Mouse (Mus musculus): ENCODE results near the gene Rras2. TPM values are rescaled to one million over a fixed set of nuclear protein-coding genes. Genes with fewer than 3 reads are reported as not detected.
A peak's percentile ranks its signal among the peaks of the same experiment; 100 is the strongest.

The Rras2 gene
- polyA plus RNA-seq, 1 experiment from 2014 or later: 46.8 TPM

GRCm38 (mm10) chr7:114145841-114146240 lies 28.3 kb upstream of the Rras2 start:
- no peak for ATAC-seq (replicated peaks; ENCODE audit: extremely low read depth, insufficient read depth, low FRiP score)
- Histone ChIP-seq H3K27ac (ENCODE audit: low read length) (no peak overlapping the region), H3K9me3 (replicated peaks; ENCODE audit: control insufficient read depth, low read length) (no peaks in the 10 kb centered on the region), H3K36me3 (ENCODE audit: control insufficient read depth, insufficient read depth) (no peaks in the 10 kb centered on the region), H3K27me3 (ENCODE audit: control insufficient read depth, insufficient read depth, low read length) (no peaks in the 10 kb centered on the region), H3K4me3 (ENCODE audit: low read length) (no peak overlapping the region), H3K9ac (ENCODE audit: low read length) (no peak overlapping the region), H3K4me2 (ENCODE audit: low read depth, low read length) (no peak overlapping the region), H3K4me1 (ENCODE audit: control insufficient read depth, insufficient read depth, low read length) (no peaks in the 10 kb centered on the region)
- 73% methylated on average over 3 of the region's 3 CpGs for WGBS

GRCm38 (mm10) chr7:114142151-114142798 lies 24.7 kb upstream of the Rras2 start:
- Histone ChIP-seq H3K4me1 (ENCODE audit: control insufficient read depth, insufficient read depth, low read length) (no peaks in the 10 kb centered on the region), H3K27ac (ENCODE audit: low read length) (no peak overlapping the region), H3K4me2 (ENCODE audit: low read depth, low read length) (no peak overlapping the region), H3K9me3 (replicated peaks; ENCODE audit: control insufficient read depth, low read length) (no peaks in the 10 kb centered on the region), H3K36me3 (ENCODE audit: control insufficient read depth, insufficient read depth) (no peaks in the 10 kb centered on the region), H3K4me3 (ENCODE audit: low read length) (no peak overlapping the region), H3K9ac (ENCODE audit: low read length) (no peak overlapping the region), H3K27me3 (ENCODE audit: control insufficient read depth, insufficient read depth, low read length) (no peaks in the 10 kb centered on the region)
- WGBS: 78% methylated on average over 10 of the region's 10 CpGs
- no peak for ATAC-seq (replicated peaks; ENCODE audit: extremely low read depth, insufficient read depth, low FRiP score)

- Histone ChIP-seq H3K36me3 (ENCODE audit: control insufficient read depth, insufficient read depth) (no peaks in the 10 kb centered on the region), H3K27me3 (ENCODE audit: control insufficient read depth, insufficient read depth, low read length) (no peaks in the 10 kb centered on the region), H3K27ac (ENCODE audit: low read length) (peak overlapping the region; percentile 38; the same call in 1 of the 2 replicates), H3K4me3 (ENCODE audit: low read length) (no peak overlapping the region), H3K4me2 (ENCODE audit: low read depth, low read length) (no peak overlapping the region), H3K4me1 (ENCODE audit: control insufficient read depth, insufficient read depth, low read length) (no peaks in the 10 kb centered on the region), H3K9ac (ENCODE audit: low read length) (no peak overlapping the region), H3K9me3 (replicated peaks; ENCODE audit: control insufficient read depth, low read length) (no peaks in the 10 kb centered on the region)
- WGBS: 61% methylated on average over 7 of the region's 7 CpGs
- peak; percentile 10; the same call in 1 of the 2 replicates for ATAC-seq (replicated peaks; ENCODE audit: extremely low read depth, insufficient read depth, low FRiP score)
Measured at GRCm38 (mm10) chr7:114140026-114140425, 22.4 kb upstream of the Rras2 start.

GRCm38 (mm10) chr7:114139400-114139799 lies 21.8 kb upstream of the Rras2 start:
- no peaks in the 10 kb centered on the region for H3K9me3 ChIP-seq (replicated peaks; ENCODE audit: control insufficient read depth, low read length)
- ATAC-seq (replicated peaks; ENCODE audit: extremely low read depth, insufficient read depth, low FRiP score): 0 out of 2 replicates have a peak, but pooled peaks have one; percentile 12
- no peak overlapping the region for H3K4me2 ChIP-seq (ENCODE audit: low read depth, low read length)
- no peak overlapping the region; the same call in 1 of the 2 replicates for H3K4me3 ChIP-seq (ENCODE audit: low read length)
- 88% methylated on average over 3 of the region's 3 CpGs for WGBS
- peak overlapping the region; percentile 46; the same call in 1 of the 2 replicates for H3K27ac ChIP-seq (ENCODE audit: low read length)
- no peaks in the 10 kb centered on the region for H3K4me1 ChIP-seq (ENCODE audit: control insufficient read depth, insufficient read depth, low read length)
- H3K36me3 ChIP-seq (ENCODE audit: control insufficient read depth, insufficient read depth): no peaks in the 10 kb centered on the region
- H3K9ac ChIP-seq (ENCODE audit: low read length): no peak overlapping the region
- no peaks in the 10 kb centered on the region for H3K27me3 ChIP-seq (ENCODE audit: control insufficient read depth, insufficient read depth, low read length)

- Histone ChIP-seq H3K36me3 (ENCODE audit: control insufficient read depth, insufficient read depth) (no peaks in the 10 kb centered on the region), H3K4me1 (ENCODE audit: control insufficient read depth, insufficient read depth, low read length) (no peaks in the 10 kb centered on the region), H3K27ac (ENCODE audit: low read length) (no peak overlapping the region; the same call in 1 of the 2 replicates), H3K9ac (ENCODE audit: low read length) (no peak overlapping the region), H3K4me3 (ENCODE audit: low read length) (no peak overlapping the region), H3K4me2 (ENCODE audit: low read depth, low read length) (no peak overlapping the region), H3K27me3 (ENCODE audit: control insufficient read depth, insufficient read depth, low read length) (no peaks in the 10 kb centered on the region), H3K9me3 (replicated peaks; ENCODE audit: control insufficient read depth, low read length) (no peaks in the 10 kb centered on the region)
- no peak for ATAC-seq (replicated peaks; ENCODE audit: extremely low read depth, insufficient read depth, low FRiP score)
- 86% methylated on average over 2 of the region's 2 CpGs for WGBS
Measured at GRCm38 (mm10) chr7:114138261-114138660, 20.7 kb upstream of the Rras2 start.

GRCm38 (mm10) chr7:114135166-114135565 lies 17.6 kb upstream of the Rras2 start:
- no peak for ATAC-seq (replicated peaks; ENCODE audit: extremely low read depth, insufficient read depth, low FRiP score)
- H3K27me3 ChIP-seq (ENCODE audit: control insufficient read depth, insufficient read depth, low read length): no peaks in the 10 kb centered on the region
- H3K4me1 ChIP-seq (ENCODE audit: control insufficient read depth, insufficient read depth, low read length): no peaks in the 10 kb centered on the region
- no peak overlapping the region for H3K4me3 ChIP-seq (ENCODE audit: low read length)
- H3K36me3 ChIP-seq (ENCODE audit: control insufficient read depth, insufficient read depth): no peaks in the 10 kb centered on the region
- no peak overlapping the region for H3K27ac ChIP-seq (ENCODE audit: low read length)
- WGBS: 36% methylated on average over 6 of the region's 6 CpGs
- no peak overlapping the region for H3K4me2 ChIP-seq (ENCODE audit: low read depth, low read length)
- H3K9ac ChIP-seq (ENCODE audit: low read length): no peak overlapping the region
- no peaks in the 10 kb centered on the region for H3K9me3 ChIP-seq (replicated peaks; ENCODE audit: control insufficient read depth, low read length)

GRCm38 (mm10) chr7:114133957-114134356 lies 16.4 kb upstream of the Rras2 start:
- WGBS: 66% methylated on average over 5 of the region's 5 CpGs
- no peak overlapping the region for H3K4me3 ChIP-seq (ENCODE audit: low read length)
- ATAC-seq (replicated peaks; ENCODE audit: extremely low read depth, insufficient read depth, low FRiP score): no peak

GRCm38 (mm10) chr7:114132316-114132715 lies 14.7 kb upstream of the Rras2 start:
- no peak overlapping the region for H3K27ac ChIP-seq (ENCODE audit: low read length)
- no peaks in the 10 kb centered on the region for H3K4me1 ChIP-seq (ENCODE audit: control insufficient read depth, insufficient read depth, low read length)
- no peaks in the 10 kb centered on the region; the same call in 1 of the 2 replicates for H3K9me3 ChIP-seq (replicated peaks; ENCODE audit: control insufficient read depth, low read length)
- ATAC-seq (replicated peaks; ENCODE audit: extremely low read depth, insufficient read depth, low FRiP score): no peak
- no peak overlapping the region for H3K9ac ChIP-seq (ENCODE audit: low read length)
- H3K36me3 ChIP-seq (ENCODE audit: control insufficient read depth, insufficient read depth): no peaks in the 10 kb centered on the region
- H3K27me3 ChIP-seq (ENCODE audit: control insufficient read depth, insufficient read depth, low read length): no peaks in the 10 kb centered on the region
- H3K4me3 ChIP-seq (ENCODE audit: low read length): no peak overlapping the region
- peak overlapping the region; percentile 14; the same call in 1 of the 2 replicates for H3K4me2 ChIP-seq (ENCODE audit: low read depth, low read length)
- WGBS: 39% methylated on average over 8 of the region's 8 CpGs

More at GRCm38 (mm10) chr7:114133957-114134356, 16.4 kb upstream of the Rras2 start:
- no peaks in the 10 kb centered on the region; the same call in 1 of the 2 replicates for H3K9me3 ChIP-seq (replicated peaks; ENCODE audit: control insufficient read depth, low read length)
- no peak overlapping the region for H3K4me2 ChIP-seq (ENCODE audit: low read depth, low read length)
- H3K27me3 ChIP-seq (ENCODE audit: control insufficient read depth, insufficient read depth, low read length): no peaks in the 10 kb centered on the region
- no peaks in the 10 kb centered on the region for H3K36me3 ChIP-seq (ENCODE audit: control insufficient read depth, insufficient read depth)
- no peaks in the 10 kb centered on the region for H3K4me1 ChIP-seq (ENCODE audit: control insufficient read depth, insufficient read depth, low read length)
- H3K27ac ChIP-seq (ENCODE audit: low read length): no peak overlapping the region
- H3K9ac ChIP-seq (ENCODE audit: low read length): no peak overlapping the region

- no peaks in the 10 kb centered on the region; the same call in 1 of the 2 replicates for H3K9me3 ChIP-seq (replicated peaks; ENCODE audit: control insufficient read depth, low read length)
- no peaks in the 10 kb centered on the region for H3K27me3 ChIP-seq (ENCODE audit: control insufficient read depth, insufficient read depth, low read length)
- no peak overlapping the region for H3K4me2 ChIP-seq (ENCODE audit: low read depth, low read length)
- no peak overlapping the region for H3K27ac ChIP-seq (ENCODE audit: low read length)
- no peak overlapping the region for H3K9ac ChIP-seq (ENCODE audit: low read length)
- H3K36me3 ChIP-seq (ENCODE audit: control insufficient read depth, insufficient read depth): no peaks in the 10 kb centered on the region
- ATAC-seq (replicated peaks; ENCODE audit: extremely low read depth, insufficient read depth, low FRiP score): no peak
- WGBS: 47% methylated on average over 2 of the region's 2 CpGs
- no peaks in the 10 kb centered on the region for H3K4me1 ChIP-seq (ENCODE audit: control insufficient read depth, insufficient read depth, low read length)
- H3K4me3 ChIP-seq (ENCODE audit: low read length): no peak overlapping the region
Measured at GRCm38 (mm10) chr7:114129281-114129680, 11.7 kb upstream of the Rras2 start.

Data from heart, embryonic 16.5 days (tissue).